Mouse (Mus musculus): ENCODE results near the gene Frmd4a.

DNA sequence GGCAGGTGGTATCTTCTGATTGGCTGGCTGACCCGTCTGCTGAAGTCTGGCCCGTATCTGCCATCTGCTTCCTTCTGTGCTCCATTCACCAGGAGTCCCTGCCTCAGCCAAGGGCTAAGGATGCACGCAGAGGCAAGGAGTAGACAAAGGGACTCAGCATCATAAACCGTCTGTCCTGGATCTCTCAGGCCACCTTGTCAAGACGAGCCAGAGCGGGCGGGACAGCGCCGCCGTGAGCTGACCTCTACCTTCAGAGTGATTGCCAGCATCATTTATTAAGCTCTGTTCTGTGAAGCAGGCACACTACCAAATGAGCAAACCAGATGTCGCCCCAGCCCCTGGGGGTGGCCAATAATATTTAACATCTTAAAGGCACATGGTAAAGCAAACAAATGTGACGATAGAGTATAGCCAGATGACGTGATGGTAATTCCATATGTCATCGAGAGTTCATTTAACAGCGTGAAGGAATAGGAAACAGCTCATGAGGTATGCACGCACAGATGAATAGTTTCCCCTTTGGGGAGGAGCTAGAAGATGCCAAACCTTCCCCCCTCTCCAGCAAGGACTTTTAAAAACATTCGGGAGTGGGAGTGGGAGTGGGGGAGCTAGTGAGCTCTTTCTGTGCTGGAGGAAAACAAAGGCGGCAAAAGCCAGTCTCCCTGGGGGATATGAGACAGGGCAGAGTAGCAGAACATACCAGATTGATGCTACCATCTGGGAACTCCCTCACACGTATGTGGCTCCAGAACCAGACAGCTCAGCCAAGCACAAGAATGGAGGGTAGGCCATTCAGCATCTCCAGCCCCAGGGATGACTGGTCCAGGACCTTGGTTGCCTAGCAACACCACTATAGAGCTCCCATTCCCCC lies 419.1 kb downstream of the Frmd4a start:
- TF ChIP-seq POLR2A (IDR thresholded peaks at IDR 0.05; ENCODE audit: insufficient read depth, low read depth, low read length) (no peak), CTCF (IDR thresholded peaks at IDR 0.05) (peak; percentile 18; the same call in 1 of the 2 replicates)
